Mouse (Mus musculus): Measurements from ENCODE around the gene Pex11a.
"Not testable (repeated sequence)": the region's sequence is repeated elsewhere in the genome, so short reads cannot be mapped to it uniquely, and the experiment has no call there.

The Pex11a gene

DNA sequence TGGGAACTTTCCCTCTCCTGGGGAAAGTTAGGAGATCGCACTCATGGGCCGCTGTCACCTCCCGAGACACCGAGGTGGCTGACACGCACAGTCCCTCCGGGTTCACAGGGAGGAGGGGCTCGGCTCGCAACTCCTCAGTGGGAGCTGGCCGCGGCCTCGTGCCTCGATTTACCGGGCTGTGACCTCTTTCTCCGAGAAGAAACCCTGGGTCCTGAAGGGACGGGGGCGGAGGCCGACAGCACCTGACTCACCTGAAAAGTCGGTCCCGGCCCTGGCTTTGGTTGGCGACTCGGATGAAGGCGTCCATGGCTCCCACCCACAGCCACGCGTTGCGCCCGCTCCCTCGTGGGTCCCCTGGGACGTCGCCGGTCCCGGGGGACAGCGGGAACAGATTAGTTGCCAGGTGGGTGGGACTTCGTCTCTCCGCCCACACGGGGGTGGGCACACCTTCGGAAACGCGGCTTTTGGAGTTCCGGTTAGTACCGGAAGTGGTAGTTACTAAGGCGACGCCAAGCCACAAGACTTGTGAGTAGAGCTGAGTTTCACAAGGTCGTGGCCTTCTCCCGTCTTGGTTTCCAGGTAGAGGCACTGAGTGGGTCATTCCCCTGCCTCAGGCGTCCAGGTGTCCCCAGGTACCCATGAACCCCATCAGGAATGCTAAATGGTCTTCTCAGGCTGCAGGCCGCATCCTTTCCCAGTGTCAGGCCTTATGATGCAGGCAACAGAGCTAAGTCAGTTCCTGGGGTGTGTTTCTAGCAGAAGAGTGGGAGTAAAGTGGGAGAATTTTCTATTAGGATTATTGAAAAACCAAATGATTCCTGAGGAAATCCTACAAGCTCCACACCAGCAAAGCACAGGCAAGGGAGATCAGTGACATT is at the start of gene Pex11a, which contains the start of gene Wdr93:
Gene Pex11a, minus strand, starts transcription at position 473 of the 878 bp plus-strand sequence.
Gene Wdr93, plus strand, starts transcription at position 505 of the 878 bp plus-strand sequence.
- peak; percentile 73 for DNase-seq (ENCODE audit: low spot score)

DNA sequence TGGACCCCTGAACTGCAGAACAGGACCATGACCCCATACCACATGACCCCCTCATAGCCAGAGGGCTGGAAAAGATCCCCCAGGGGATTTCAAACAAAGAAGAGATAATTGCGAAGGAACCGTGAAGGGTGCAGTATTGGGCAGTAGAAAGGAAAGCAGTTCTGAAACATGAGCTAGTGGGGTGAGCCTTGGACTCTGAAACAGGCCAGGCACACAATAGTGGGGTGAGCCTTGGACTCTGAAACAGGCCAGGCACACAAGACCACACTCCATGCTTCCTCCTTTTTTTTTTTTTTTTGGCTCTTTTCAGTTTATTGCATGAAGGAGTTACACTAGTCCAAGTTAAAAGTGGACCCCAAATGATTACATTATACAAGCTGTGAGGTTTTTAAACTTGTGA is 46.9 kb upstream of the Pex11a start:
- not testable (repeated sequence) for DNase-seq (ENCODE audit: low spot score)

DNA sequence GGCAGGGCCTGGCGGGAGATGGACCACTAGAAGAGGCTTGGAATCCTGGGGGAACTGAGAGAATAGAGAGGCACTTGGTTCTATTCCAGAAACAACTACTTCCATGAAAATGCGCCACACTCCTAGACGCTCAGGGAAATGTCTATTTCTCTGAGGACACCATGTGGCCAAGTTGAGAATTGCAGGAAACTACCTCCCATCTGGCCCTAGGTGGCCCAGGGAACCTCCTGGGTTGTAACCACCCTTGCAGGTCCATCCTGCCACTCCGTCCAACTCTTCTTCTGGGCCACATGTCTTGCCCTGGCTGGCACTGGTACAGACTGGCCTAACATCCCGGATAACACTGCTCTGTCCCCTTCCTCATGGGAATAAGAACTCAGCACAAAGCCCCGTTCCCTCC is 43.4 kb upstream of the Pex11a start:
- peak; percentile 24 for DNase-seq (ENCODE audit: low spot score)

DNA sequence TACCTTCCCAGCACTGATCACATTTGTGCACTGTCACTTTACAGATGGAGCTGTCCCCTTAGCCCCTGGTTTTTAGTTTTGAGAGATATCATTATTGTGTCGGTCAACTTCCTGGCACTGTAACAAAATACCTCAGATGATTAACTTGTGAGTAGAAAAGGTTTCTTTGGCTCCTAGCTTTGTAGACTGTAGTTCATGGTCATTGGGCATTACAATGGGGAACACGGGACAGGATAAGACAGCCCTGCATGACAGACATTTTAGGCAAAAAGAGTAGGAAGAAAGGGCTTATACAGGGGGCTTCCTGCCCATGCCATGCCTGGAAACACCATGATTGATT is 39.6 kb upstream of the Pex11a start:
- no peak for DNase-seq (ENCODE audit: low spot score)

DNA sequence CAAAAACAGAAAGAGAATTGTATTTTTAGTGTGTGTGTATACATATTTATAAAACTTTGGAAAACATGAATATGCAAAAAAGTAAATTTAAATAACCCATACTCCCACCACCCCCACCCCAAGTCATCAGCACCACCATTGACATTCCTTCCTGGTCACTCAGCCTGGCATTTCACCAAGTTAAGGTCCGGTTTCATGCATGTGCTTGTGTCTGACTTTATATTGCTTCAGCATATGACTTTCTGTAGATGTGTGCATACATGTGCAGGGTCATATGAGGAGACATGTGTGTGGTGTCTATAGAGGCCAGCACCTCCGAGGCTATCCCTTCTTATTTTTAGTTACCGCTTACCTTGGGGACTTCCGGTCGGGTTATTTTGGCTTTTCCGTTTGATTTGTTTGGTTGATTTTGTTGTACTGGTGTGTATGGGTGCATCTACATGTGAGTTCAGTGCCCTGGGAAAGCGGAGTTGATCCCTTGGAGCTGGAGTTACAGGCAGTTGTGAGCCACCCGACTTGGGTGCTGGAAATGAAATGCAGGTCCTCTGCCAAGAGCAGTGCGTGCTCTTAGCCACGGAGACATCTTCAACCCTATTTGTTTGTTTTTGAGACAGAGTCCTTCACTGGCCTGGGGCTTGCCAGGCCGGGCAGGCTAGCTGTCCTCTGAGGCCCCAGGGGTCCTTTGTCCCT is 39.0 kb upstream of the Pex11a start:
- no peak for DNase-seq (ENCODE audit: low spot score)

DNA sequence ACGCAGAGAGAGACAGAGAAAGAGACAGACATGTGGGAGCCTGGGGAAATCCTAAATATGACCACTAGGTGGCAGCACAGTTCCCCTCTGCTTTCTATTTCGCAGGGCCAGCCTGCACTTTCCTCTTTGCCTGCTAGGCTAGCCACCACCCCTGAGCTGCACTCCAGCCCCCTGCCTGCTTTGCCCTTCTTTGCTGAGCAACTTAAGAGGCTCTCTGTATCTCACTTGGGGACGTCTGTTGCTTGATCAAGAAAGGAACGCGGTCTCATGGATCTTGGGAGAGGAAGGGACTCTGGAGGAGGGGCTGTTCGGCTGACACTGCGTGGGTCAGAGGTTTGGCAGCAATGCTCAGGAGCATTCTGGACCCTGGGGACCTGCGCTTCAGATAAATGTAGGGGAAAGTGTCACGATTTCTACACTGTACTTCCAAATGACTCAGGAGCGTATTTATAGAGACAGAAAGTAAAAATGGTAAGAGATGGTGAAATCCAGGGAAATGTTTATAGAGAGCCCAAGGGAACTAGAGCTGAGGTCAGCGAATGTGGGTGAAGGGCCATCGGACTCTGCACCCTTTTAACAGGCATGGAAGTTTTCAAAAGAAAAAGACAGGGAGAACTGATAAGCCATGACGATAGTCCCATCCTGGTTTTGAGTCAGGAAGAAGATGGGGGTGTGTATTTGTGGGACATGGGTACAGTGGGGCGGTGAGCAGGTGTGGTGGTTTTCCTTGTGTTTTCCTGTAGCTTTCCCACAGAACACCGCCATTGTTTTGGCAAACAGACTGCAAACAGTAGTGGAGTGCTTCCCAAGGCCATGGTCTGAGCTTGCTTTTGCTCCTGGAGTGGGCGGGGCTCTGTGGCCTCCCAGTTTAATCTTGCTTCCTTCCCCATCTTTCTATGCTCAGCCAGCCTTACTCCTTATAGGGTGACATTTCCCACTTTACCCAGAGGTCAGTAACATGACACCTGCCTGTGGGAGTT is 38.0 kb upstream of the Pex11a start:
- DNase-seq (ENCODE audit: low spot score): peak; percentile 66

DNA sequence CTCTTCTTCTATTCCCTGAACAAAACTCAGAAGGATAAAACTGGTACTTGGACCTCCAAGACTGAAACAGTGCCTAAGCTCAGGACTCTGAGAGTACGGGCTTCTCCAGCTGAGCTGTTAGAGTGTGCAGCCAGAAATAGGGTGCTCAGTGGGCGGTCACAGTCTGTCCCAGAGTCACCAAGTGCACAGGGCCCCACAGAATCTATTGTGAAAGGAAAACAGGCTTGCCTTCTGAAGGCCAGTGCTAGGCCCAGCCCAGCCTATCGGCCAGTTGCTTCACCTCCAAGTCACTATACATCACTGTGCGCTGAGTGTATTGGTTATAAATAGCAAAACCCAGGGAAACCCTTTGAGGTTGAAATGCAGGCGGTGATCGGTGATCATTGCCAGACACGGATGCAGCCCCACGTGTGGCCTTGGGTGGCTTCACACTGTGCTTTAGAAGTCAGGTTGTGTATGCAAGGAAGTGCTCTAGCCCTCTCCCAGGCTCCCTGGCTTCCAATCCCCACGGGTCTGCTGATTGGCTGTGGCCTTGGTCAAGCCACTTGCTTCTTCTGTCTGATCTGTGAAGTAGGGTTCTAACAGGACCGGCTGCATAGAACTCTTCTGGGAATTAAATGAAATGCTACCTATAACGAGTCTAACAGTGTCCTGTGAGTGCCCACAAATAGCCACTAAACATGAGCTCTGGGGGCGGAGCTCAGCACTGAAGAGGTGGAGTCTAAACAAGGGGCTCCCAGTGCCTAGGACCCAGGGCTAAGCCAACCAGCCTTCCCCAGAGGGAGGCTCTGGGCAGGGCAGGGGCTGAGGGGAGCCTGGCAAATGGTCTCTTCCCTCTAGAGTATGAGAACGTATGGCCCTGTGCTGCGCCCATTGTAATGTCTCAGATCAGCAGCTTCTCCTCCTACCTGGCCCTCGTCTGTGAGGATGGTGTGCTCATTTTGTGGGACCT is 28.9 kb upstream of the Pex11a start:
- DNase-seq (ENCODE audit: low spot score): no peak

DNA sequence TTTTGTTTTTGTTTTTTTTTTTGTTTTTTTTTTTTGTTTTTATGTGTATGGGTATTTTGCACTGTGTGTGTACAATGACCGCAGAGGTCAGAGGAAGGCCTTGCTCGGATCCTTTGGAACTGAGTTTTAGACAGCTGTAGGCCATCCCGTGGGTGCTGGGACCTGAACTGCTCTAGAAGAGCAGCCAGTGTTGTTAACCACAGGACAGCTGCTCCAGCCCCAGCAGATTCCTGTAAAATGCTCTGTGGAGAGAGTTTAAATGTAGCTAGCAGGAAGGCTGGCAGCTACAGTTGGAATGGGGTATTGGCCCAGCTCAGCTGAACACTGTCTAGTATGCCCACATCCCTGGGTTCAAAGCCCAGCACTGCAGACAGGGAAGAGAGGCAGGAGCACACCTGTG is 26.7 kb upstream of the Pex11a start:
- DNase-seq (ENCODE audit: low spot score): no peak

DNA sequence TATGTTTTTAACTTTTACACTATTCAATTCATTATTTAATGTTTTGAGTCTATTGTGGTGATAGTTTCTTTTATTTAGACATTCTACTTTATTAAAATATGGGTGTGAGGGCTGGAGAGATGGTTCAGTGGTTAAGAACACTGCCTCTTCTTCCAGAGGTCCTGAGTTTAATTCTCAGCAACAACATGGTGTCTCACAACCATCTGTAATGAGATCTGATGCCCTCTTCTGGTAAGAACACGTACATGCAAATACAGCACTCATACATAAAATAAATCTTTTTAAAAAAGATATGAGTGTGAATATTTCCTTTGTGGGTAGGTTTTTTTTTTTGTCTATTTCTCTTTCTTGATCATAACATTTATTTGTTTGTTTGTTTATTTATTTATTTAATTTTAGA is 23.1 kb upstream of the Pex11a start:
- no peak for DNase-seq (ENCODE audit: low spot score)

DNA sequence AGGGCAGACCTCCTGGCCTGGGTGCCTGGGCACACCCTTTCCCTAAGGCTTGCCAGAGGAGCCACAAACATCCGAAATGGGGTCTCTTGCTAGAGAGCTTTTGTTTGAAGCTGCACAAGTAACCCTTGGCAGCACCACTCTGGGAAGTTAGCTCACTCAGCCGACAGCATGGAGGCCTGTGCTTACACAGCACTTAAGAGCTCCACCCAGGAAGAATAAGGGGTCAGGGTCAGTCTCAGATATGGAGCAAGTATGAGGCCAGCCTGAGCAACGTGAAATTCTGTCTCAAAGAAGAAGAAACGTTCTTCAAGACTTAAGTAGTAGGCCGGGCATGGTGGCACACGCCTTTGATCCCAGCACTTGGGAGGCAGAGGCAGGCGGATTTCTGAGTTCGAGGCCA is 19.2 kb upstream of the Pex11a start:
- DNase-seq (ENCODE audit: low spot score): no peak

DNA sequence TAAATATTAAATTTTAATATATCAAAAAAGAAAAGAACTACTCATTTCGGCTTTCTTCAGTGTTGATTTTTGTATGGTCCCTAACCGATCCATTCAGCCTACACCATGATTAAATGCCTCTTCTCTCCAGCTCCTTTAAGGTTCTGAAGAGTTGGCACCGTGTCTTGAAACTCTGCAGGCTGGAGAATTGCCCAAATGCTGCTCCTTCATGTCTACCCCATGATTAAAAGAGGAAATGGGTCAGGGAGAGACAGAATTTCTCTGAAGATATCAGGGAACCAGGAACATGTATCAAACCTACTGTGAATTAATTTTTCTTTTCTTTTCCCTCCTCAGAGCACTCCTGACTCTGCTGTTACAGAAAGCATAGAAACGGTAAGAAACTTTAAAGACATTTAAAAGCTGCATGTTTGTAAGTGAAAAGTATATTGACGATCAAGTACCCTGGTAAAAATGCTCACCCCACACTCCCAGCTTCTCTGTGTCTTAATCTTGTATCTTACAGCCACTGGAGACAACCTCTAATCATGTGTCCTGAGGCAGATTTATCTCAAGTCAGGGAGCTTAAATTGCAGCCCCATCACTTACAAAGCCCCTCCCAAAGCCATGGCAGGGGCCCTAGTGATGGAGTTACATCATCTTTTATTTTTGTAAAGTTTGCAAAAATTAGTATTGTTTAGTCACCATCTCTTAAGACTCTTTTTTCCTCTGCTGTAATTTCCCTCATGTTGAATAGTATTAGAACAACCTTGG is 18.4 kb upstream of the Pex11a start:
- no peak for DNase-seq (ENCODE audit: low spot score)

DNA sequence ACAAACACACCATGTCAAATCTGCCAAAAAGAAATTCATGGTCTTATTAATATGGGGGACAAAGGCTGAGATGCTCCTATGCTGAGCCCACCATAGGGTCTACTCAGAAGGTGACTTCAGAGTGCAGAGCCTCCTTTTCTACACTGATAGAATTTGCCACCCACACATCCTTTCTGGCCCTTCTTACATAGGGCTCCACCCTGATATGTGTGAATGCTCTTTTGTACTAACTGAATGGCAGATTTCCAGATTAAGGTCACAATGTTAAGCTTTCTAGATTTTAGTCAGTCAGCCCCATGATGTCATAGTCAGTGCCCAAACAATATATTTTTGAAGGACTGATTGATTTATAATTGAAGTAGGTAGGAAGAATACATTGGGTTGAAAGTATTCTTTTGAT is 16.8 kb upstream of the Pex11a start:
- DNase-seq (ENCODE audit: low spot score): no peak

DNA sequence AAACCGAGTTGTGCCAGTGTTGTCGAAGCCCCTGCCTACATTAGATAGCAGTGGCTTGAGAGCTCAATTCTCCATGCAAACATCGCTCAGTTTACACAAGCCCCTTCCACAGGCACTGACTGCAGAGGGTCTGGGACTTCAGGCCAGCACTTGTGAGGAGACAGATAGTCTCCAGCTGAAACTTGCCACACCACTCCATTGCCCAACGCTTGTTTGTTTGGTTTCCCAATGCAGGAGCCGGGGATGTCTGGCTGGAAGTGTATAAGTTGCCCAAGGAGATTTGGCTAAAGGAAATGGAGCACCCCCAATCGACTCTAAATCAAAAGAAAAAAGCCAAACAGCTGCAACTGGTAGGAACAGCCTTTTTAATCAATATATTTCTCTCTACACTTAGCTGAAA is 15.2 kb upstream of the Pex11a start:
- DNase-seq (ENCODE audit: low spot score): no peak

DNA sequence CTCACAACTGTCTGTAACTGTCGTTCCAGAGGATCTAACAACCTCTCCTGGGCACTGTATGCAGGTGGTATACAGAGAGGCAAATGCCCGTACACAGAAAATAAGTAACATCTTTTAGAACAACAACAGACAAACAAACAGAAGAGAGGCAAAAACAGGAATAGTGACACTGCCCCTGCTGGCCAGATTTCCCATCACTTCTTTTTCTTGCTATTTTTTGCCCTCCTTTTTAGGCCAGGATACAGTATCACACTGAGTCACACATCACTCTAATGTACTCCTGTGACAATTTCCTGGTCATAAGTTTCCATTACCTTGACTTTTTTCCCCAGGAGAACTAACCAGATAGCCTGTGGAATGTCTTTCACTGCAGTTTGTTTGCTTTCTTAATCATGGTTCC is 13.4 kb upstream of the Pex11a start:
- DNase-seq (ENCODE audit: low spot score): no peak

DNA sequence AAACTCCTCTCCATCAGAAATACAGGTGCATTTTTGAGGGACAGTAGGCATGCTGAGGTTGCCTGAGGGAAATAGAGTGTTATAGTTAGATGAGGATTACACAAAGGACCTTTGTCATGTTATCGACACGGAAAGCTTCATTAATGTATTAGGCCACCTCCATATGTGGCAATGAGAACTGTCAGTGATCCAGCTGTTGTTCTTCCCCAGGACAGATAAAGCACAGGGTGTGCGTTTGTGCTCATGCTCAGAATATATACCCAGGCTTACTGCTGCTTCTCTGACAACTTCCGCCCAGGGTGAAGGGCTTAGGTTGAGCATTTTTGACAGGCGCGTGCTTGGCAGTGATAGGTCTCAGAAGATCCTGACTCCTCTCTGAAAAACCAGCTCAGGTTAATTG is 6.6 kb upstream of the Pex11a start:
- no peak for DNase-seq (ENCODE audit: low spot score)

DNA sequence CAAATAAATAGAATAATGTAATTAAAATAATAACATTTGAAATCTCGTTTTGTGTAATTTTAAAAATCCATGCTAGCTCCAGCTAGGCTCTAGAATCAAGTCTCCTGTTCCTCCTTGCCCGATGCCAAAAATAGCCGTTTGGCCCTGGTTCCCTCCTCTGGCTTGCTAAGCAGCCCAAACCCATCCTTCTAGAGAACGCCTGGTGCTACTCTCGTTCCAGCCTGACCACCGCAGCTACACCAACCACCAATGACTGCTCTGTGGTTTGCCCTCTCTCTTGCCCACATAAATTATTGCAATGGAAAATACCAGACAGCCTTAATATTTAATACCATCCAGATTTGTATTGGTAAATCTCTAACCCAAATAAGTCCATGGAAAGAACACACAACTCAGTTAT is 4.7 kb upstream of the Pex11a start:
- no peak for DNase-seq (ENCODE audit: low spot score)

DNA sequence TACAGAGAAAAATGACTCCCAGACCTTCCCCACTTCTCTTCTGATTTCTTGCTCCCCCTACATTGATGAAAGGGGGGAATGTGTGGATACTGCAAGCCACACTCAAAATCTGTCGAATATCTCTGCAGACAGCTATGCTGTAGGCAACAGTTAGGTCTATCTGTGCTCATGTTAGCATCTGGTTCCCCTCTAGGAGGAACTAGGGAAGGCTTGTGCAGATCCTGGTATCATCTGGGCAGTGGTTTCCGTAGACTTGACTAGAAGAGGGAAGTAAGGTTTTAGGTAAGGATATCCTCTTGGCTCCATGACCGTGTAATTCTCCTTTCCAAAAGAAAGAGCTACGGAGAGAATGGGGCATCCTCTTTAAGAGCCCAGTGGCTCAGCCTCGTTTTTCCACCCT is 1.7 kb upstream of the Pex11a start:
- DNase-seq (ENCODE audit: low spot score): no peak

DNA sequence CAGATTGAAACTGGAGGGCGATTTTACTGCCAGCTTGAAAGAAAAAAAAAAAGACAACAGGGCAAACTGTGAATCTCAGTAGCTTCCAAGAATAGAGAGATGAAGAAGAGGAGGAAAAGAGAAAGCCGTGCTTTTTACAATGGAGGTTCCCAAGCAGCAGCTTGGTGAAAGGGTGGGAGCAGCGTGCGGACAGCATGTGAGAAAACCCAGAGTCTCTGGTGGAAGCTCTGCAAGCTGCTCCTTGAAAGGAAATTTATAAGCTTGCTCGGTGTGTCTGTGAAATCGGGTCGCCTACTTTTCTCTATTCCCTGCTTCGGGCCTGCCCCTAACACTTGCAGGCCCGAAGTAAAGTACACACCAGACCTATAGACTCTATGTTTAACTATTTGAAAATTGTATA is 1.1 kb upstream of the Pex11a start:
- DNase-seq (ENCODE audit: low spot score): no peak

DNA sequence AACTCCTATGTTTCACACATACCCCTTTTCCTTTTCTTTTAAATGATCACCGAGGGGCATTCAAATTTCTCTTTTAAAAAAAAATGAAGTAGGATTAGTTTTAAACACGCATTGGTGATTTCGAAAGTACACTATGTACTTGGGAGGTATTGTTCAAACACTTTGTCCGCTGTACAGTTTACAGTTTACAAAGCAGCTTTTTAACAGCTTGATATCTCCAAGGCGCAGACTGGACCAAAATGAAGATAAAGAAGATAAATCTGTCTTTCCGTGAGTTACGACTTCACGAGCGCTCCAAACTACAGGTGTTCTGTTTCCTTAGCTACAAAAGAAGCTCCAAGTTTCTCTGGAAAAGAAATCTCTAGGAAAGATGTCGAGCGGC is 663 bp downstream of the Pex11a start:
- DNase-seq (ENCODE audit: low spot score): no peak

DNA sequence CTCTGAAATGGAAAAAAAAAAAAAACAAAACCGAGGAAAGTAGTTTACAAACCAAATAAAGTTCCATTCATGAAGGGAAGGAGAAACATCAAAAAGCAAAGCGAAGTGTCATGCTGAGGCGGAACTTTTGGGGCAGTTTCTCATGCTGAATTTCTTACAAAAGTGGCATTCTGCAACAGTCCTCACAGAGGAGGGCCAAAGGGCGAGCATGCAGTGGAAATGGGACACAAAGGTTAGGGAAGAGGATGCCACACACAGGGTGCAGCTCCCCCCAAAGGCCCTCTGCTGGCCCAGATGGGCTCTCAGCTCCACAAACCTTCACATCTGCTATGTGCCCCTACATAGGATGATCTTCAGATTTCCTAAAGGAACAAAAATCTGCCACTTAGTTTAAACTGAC is 2.7 kb downstream of the Pex11a start:
- DNase-seq (ENCODE audit: low spot score): no peak

DNA sequence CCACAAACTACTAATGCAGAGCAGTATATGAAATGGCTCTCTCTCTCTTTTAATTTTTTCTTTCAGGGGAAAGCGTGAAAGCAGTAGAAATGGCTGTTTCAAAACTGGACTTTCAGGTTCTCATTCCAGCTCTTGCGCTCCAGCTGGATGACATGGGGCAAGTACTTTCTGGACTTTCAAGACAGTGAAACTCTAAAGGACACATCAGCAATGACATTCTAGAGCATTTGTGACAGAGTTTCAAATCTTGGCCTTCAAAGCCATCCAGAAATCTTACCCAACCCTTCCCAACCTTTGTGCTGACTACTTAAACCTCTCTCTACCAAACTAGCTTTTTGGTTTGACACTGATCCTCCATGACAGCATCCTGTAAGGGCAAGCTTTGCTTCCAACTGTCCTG is 4.0 kb downstream of the Pex11a start:
- DNase-seq (ENCODE audit: low spot score): no peak
